Mouse (Mus musculus) retina, embryonic 14.5 days (tissue): ENCODE measurements around the gene Ank3.

Experiments
- DNase-seq: peaks from one replicate; pipeline ENCODE4 v3.0.0-alpha.2; 2015; ENCODE audit warnings: low spot score

Ank3 gene

GRCm38 (mm10) chr10:69845749-69846148, 447.2 kb downstream of the Ank3 start:
- peak; percentile 90 for DNase-seq

- peak; percentile 17 for DNase-seq
Measured at GRCm38 (mm10) chr10:69852366-69853091, 454.0 kb downstream of the Ank3 start.

- no peak for DNase-seq
Measured at GRCm38 (mm10) chr10:69854587-69855185, 456.1 kb downstream of the Ank3 start.

GRCm38 (mm10) chr10:69858011-69858410, 459.4 kb downstream of the Ank3 start:
- DNase-seq, result no peak

GRCm38 (mm10) chr10:69858897-69859605, 460.5 kb downstream of the Ank3 start:
- DNase-seq, result no peak

GRCm38 (mm10) chr10:69859848-69860479, 461.4 kb downstream of the Ank3 start:
- DNase-seq, result no peak

GRCm38 (mm10) chr10:69862829-69863228, 464.3 kb downstream of the Ank3 start:
- no peak for DNase-seq

GRCm38 (mm10) chr10:69870348-69870747, 471.8 kb downstream of the Ank3 start:
- DNase-seq, result peak; percentile 75

GRCm38 (mm10) chr10:69870947-69871346, 472.4 kb downstream of the Ank3 start:
- DNase-seq, result no peak

GRCm38 (mm10) chr10:69872182-69872741, 473.7 kb downstream of the Ank3 start:
- DNase-seq, result no peak

GRCm38 (mm10) chr10:69872892-69873291, 474.3 kb downstream of the Ank3 start:
- DNase-seq, result no peak

GRCm38 (mm10) chr10:69874806-69875205, 476.2 kb downstream of the Ank3 start:
- DNase-seq, result no peak

GRCm38 (mm10) chr10:69883935-69884680, 485.5 kb downstream of the Ank3 start:
- no peak for DNase-seq

GRCm38 (mm10) chr10:69888399-69888798, 489.8 kb downstream of the Ank3 start:
- DNase-seq, result peak; percentile 31

GRCm38 (mm10) chr10:69889779-69890178, 491.2 kb downstream of the Ank3 start:
- DNase-seq, result peak; percentile 75

- no peak for DNase-seq
Measured at GRCm38 (mm10) chr10:69890389-69890985, 491.9 kb downstream of the Ank3 start.

GRCm38 (mm10) chr10:69892162-69892561, 493.6 kb downstream of the Ank3 start:
- DNase-seq, result no peak

- no peak for DNase-seq
Measured at GRCm38 (mm10) chr10:69895606-69896005, 497.0 kb downstream of the Ank3 start.

- DNase-seq, result no peak
Measured at GRCm38 (mm10) chr10:69897927-69898326, 499.4 kb downstream of the Ank3 start.

- no peak for DNase-seq
Measured at GRCm38 (mm10) chr10:69898821-69899220, 500.2 kb downstream of the Ank3 start.

- DNase-seq, result no peak
Measured at GRCm38 (mm10) chr10:69899788-69900187, 501.2 kb downstream of the Ank3 start.
